Mouse (Mus musculus) heart, adult 2 months (tissue): ENCODE data around the gene Polr1c.

ENCODE experiments used
- CTCF ChIP-seq: fragments of 200-600 bp; IDR thresholded peaks from 2 replicates; pipeline ENCODE4 v1.8.1; 2022; ENCODE audit warnings: antibody characterized with exemption, mild to moderate bottlenecking, moderate library complexity
- POLR2A ChIP-seq: fragments of 200-500 bp; IDR thresholded peaks from 2 replicates; pipeline ENCODE4 v1.6.1; 2011; ENCODE audit warnings: mild to moderate bottlenecking, low read depth, low read length, control low read depth; ENCODE audit not compliant: insufficient read depth

GRCm38 (mm10) chr17:46247512-46248188, at the start of gene Polr1c, which contains the start of gene Yipf3:
- TF ChIP-seq POLR2A (peak; percentile 92), CTCF (no peak)
